Mouse (Mus musculus) liver, embryonic 14.5 days (tissue): ENCODE measurements around the gene Wfdc1. TPM values are rescaled to one million over a fixed set of nuclear protein-coding genes. Genes with fewer than 3 reads are reported as not detected.

Experiments
- ATAC-seq: fragments of 200-750 bp; cut with Nextera tagmentation; 2 replicates; pipeline ENCODE4 v1.8.0; 2017; ENCODE audit warnings: moderate number of reproducible peaks, mild to moderate bottlenecking, moderate library complexity; ENCODE audit not compliant: insufficient read depth
- DNase-seq, 3 experiments: peaks; one replicate each; pipeline ENCODE4 v3.0.0-alpha.2; 2012 to 2013; ENCODE audit warnings: low read depth in 3 of 3, low spot score in 3 of 3
- H3K27ac ChIP-seq: fragments of 300-500 bp; sonication (generic); 2 replicates; pipeline ENCODE4 v1.5.1; 2014; ENCODE audit warnings: moderate library complexity, mild to moderate bottlenecking, control low read depth, inconsistent platforms
- H3K27me3 ChIP-seq: fragments of 300-500 bp; sonication (generic); 2 replicates; pipeline ENCODE4 v1.6.1; 2014; ENCODE audit warnings: mild to moderate bottlenecking, low read length, moderate library complexity; ENCODE audit not compliant: control insufficient read depth, insufficient read depth
- H3K36me3 ChIP-seq: fragments of 300-500 bp; sonication (generic); replicated peaks from 2 replicates; pipeline ENCODE4 v1.6.1; 2014; ENCODE audit warnings: low read depth; ENCODE audit not compliant: control insufficient read depth, insufficient read depth
- H3K4me1 ChIP-seq, 2 experiments: fragments of 200-500 bp in 1 of 2; fragments of 300-500 bp in 1 of 2; sonication (generic) in 1 of 2; replicated peaks; 2 replicates each; pipeline ENCODE4 v1.6.1; 2012 to 2014; ENCODE audit warnings: antibody characterized with exemption in 1 of 2, inconsistent platforms in 1 of 2, low read length in 1 of 2; ENCODE audit not compliant: control insufficient read depth in 2 of 2, insufficient read depth in 2 of 2
- H3K4me2 ChIP-seq: fragments of 300-500 bp; sonication (generic); 2 replicates; pipeline ENCODE4 v1.6.1; 2014; ENCODE audit warnings: low read depth, mild to moderate bottlenecking, control low read depth, moderate library complexity
- H3K4me3 ChIP-seq, 2 experiments: fragments of 200-500 bp in 1 of 2; fragments of 300-500 bp in 1 of 2; sonication (generic) in 1 of 2; 2 replicates each; pipeline ENCODE4 v1.5.1; 2012 to 2014; ENCODE audit warnings: low read depth in 2 of 2, low read length in 2 of 2, mild to moderate bottlenecking in 2 of 2, control low read depth in 1 of 2, inconsistent platforms in 1 of 2, moderate library complexity in 1 of 2; ENCODE audit not compliant: insufficient read depth in 1 of 2
- H3K9ac ChIP-seq: fragments of 300-500 bp; sonication (generic); replicated peaks from 2 replicates; pipeline ENCODE4 v1.6.1; 2014; ENCODE audit warnings: mild to moderate bottlenecking, control low read depth, moderate library complexity
- H3K9me3 ChIP-seq: fragments of 300-500 bp; sonication (generic); 2 replicates; pipeline ENCODE4 v1.6.1; 2016; ENCODE audit warnings: low read length, mixed read lengths; ENCODE audit not compliant: control insufficient read depth
- CTCF ChIP-seq: IDR thresholded peaks from 2 replicates; pipeline ENCODE4 v1.5.1; 2016; ENCODE audit warnings: antibody characterized with exemption, low read depth, control low read depth
- EP300 ChIP-seq: IDR thresholded peaks from 2 replicates; pipeline ENCODE4 v1.6.1; 2016; ENCODE audit warnings: antibody characterized with exemption, low read depth
- WGBS: fragments of 180-500 bp; shearing (Covaris S2); extraction: QIAGEN DNeasy Blood & Tissue Kit; methylation state at CpG from one replicate; pipeline ENCODE4 v1.1.7; 2014; ENCODE audit not compliant: insufficient replicate concordance; 5-methylcytosine and 5-hydroxymethylcytosine counted together
- polyA plus RNA-seq, 2 experiments: library from polyadenylated mRNA; depleted of rRNA in 1 of 2; stranded (reverse) in 1 of 2; unstranded in 1 of 2; fragments of >200 nt; fragmentation: Nextera tagmentation in 1 of 2; extraction: Ambion mirVana in 1 of 2; gene quantifications; 2 replicates each; pipeline versions ENCODE4 v1.2.1 to v1.2.3; 2012 to 2014

The Wfdc1 gene
- polyA plus RNA-seq, 2 experiments: 0.99 to 2.1 TPM

DNA sequence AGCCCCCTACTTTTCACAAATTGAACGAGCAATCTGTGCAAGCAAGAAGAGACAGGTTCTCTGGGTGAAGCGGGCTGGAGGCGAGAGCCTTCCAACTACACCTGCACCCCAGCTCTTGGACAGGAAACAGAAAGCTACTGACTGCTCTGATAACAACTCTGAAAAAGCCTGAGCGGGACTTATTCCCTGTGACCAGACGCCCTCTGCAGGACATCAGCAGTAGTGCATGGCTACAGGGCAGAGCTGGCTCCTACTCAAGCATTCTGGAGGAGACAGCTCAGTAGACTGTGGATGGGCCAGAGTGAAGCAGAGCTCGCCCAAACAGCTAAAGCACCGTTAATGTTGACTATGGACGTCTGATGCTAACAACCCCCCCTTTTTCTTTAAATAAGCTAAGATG, 10.2 kb downstream of the Wfdc1 start:
- H3K4me1 ChIP-seq: no peaks in the 10 kb centered on the region
- H3K9ac ChIP-seq: no peak overlapping the region
- WGBS: 6% methylated on average over 8 of the region's 8 CpGs
- peak; percentile 92 for TF ChIP-seq CTCF
- no peak for TF ChIP-seq EP300
- H3K4me2 ChIP-seq: no peak overlapping the region
- no peak for ATAC-seq
- no peak overlapping the region for H3K27ac ChIP-seq
- no peaks in the 10 kb centered on the region for H3K27me3 ChIP-seq
- no peaks in the 10 kb centered on the region for H3K9me3 ChIP-seq
- peak; percentile 57 to 64 (median 61) for DNase-seq
- H3K36me3 ChIP-seq: no peaks in the 10 kb centered on the region
- no peak overlapping the region for H3K4me3 ChIP-seq

DNA sequence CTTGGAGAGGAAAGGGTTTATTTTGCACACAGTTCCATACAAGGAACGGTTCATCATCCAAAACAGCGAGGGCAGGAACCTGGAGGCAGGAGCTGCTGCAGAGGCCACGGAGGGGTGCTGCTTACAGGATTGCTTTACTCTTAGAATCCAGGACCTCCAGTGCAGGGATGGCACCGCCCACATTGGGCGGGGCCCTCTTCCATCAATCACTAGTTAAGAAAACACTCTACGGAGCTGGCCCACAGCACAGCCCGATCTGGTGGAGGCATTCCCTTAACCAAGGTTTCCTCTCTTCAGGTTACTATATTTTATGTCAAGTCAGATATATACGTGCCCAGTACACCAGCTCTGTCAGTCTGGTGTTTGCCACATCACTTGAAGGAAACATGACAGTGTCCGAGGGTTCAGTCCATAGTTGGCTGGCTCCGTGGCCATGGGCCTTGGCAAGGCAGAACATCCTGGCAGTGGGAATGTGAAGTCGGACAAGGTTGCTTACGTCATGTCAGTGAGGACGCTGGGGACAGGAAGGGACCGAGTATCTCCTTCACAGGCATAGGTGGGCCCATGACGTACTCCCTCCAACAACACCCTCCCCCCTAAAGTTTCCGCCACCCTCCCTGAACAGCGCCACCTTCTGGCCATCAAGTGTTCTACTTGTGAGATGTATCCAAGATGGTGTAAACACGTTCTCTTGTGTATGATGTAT, 12.1 kb downstream of the Wfdc1 start:
- peak; percentile 44; the same call in 1 of the 2 replicates for ATAC-seq
- H3K4me1 ChIP-seq: no peaks in the 10 kb centered on the region
- 7% methylated on average over 18 of the region's 18 CpGs for WGBS
- H3K36me3 ChIP-seq: no peaks in the 10 kb centered on the region
- H3K27me3 ChIP-seq: no peaks in the 10 kb centered on the region
- H3K4me3 ChIP-seq: peak overlapping the region in 1 of 2 experiments; percentile 26; a peak in 3 of 4 replicates
- TF ChIP-seq CTCF (peak; percentile 75), EP300 (no peak)
- no peak overlapping the region for H3K27ac ChIP-seq
- no peak overlapping the region for H3K9ac ChIP-seq
- DNase-seq: peak in 2 of 3 experiments; percentile 38 to 43
- H3K4me2 ChIP-seq: peak overlapping the region; percentile 50
- no peaks in the 10 kb centered on the region for H3K9me3 ChIP-seq

- Histone ChIP-seq H3K27me3 (no peaks in the 10 kb centered on the region), H3K4me2 (no peak overlapping the region), H3K4me3 (no peak overlapping the region), H3K9me3 (no peaks in the 10 kb centered on the region), H3K36me3 (no peaks in the 10 kb centered on the region), H3K4me1 (no peaks in the 10 kb centered on the region), H3K27ac (no peak overlapping the region), H3K9ac (no peak overlapping the region)
- WGBS: 58% methylated on average over 14 of the region's 14 CpGs
- TF ChIP-seq EP300 (no peak), CTCF (no peak)
- no peak for ATAC-seq
- no peak for DNase-seq
Measured at GRCm38 (mm10) chr8:119679184-119679583, 13.0 kb downstream of the Wfdc1 start.

- DNase-seq: no peak
- no peak overlapping the region for H3K4me2 ChIP-seq
- 53% methylated on average over 6 of the region's 6 CpGs for WGBS
Measured at GRCm38 (mm10) chr8:119690602-119691001, 24.4 kb downstream of the Wfdc1 start.

GRCm38 (mm10) chr8:119691989-119692388, 25.8 kb downstream of the Wfdc1 start:
- Histone ChIP-seq H3K4me1 (no peaks in the 10 kb centered on the region), H3K4me2 (no peak overlapping the region), H3K9me3 (no peaks in the 10 kb centered on the region), H3K36me3 (no peaks in the 10 kb centered on the region), H3K27me3 (no peaks in the 10 kb centered on the region), H3K9ac (no peak overlapping the region), H3K27ac (no peak overlapping the region), H3K4me3 (no peak overlapping the region)
- 54% methylated on average over 4 of the region's 4 CpGs for WGBS
- DNase-seq: no peak
- no peak for TF ChIP-seq EP300
- TF ChIP-seq CTCF: no peak
- no peak for ATAC-seq

More at GRCm38 (mm10) chr8:119690602-119691001, 24.4 kb downstream of the Wfdc1 start:
- ATAC-seq: no peak
- no peaks in the 10 kb centered on the region for H3K4me1 ChIP-seq
- no peaks in the 10 kb centered on the region for H3K27me3 ChIP-seq
- H3K27ac ChIP-seq: no peak overlapping the region
- no peak overlapping the region for H3K9ac ChIP-seq
- no peak overlapping the region for H3K4me3 ChIP-seq
- H3K36me3 ChIP-seq: no peaks in the 10 kb centered on the region
- TF ChIP-seq EP300 (no peak), CTCF (no peak)
- no peaks in the 10 kb centered on the region for H3K9me3 ChIP-seq
